Mouse (Mus musculus) limb, embryonic 12.5 days (tissue): ENCODE measurements around the gene Rxra. TPM values are rescaled to one million over a fixed set of nuclear protein-coding genes. Genes with fewer than 3 reads are reported as not detected.

Source experiments
- ATAC-seq: fragments of 200-750 bp; cut with Nextera tagmentation; 2 replicates; pipeline ENCODE4 v1.8.0; 2017; ENCODE audit warnings: low read depth, moderate TSS enrichment; ENCODE audit not compliant: insufficient number of reproducible peaks, insufficient read depth, low FRiP score, low TSS enrichment
- H3K27ac ChIP-seq: fragments of 300-500 bp; sonication (generic); 2 replicates; pipeline ENCODE4 v1.5.1; 2016; ENCODE audit warnings: mild to moderate bottlenecking, moderate library complexity
- H3K27me3 ChIP-seq: fragments of 300-500 bp; sonication (generic); 2 replicates; pipeline ENCODE4 v1.6.1; 2016; ENCODE audit warnings: mild to moderate bottlenecking, moderate library complexity
- H3K36me3 ChIP-seq: fragments of 300-500 bp; sonication (generic); 2 replicates; pipeline ENCODE4 v1.6.1; 2016; ENCODE audit warnings: mild to moderate bottlenecking, moderate library complexity
- H3K4me1 ChIP-seq: fragments of 300-500 bp; sonication (generic); replicated peaks from 2 replicates; pipeline ENCODE4 v1.6.1; 2016
- H3K4me2 ChIP-seq: fragments of 300-500 bp; sonication (generic); 2 replicates; pipeline ENCODE4 v1.6.1; 2016; ENCODE audit warnings: mild to moderate bottlenecking, moderate library complexity
- H3K4me3 ChIP-seq: fragments of 300-500 bp; sonication (generic); replicated peaks from 2 replicates; pipeline ENCODE4 v1.5.1; 2016; ENCODE audit warnings: mild to moderate bottlenecking
- H3K9ac ChIP-seq: fragments of 300-500 bp; sonication (generic); replicated peaks from 2 replicates; pipeline ENCODE4 v1.6.1; 2016; ENCODE audit warnings: mild to moderate bottlenecking, moderate library complexity
- H3K9me3 ChIP-seq: fragments of 300-500 bp; sonication (generic); 2 replicates; pipeline ENCODE4 v1.6.1; 2016; ENCODE audit warnings: mild to moderate bottlenecking, moderate library complexity
- WGBS: fragments of 180-500 bp; shearing (Covaris S2); methylation state at CpG from one replicate; pipeline ENCODE4 v1.1.7; 2016; 5-methylcytosine and 5-hydroxymethylcytosine counted together
- polyA plus RNA-seq: library from polyadenylated mRNA; unstranded; fragments of >200 nt; fragmentation: Nextera tagmentation; extraction: Ambion mirVana; gene quantifications from 2 replicates; pipeline ENCODE4 v1.2.1, GENCODE M21; 2016

The Rxra gene
- polyA plus RNA-seq, 1 experiment from 2014 or later, result 15.3 TPM

DNA sequence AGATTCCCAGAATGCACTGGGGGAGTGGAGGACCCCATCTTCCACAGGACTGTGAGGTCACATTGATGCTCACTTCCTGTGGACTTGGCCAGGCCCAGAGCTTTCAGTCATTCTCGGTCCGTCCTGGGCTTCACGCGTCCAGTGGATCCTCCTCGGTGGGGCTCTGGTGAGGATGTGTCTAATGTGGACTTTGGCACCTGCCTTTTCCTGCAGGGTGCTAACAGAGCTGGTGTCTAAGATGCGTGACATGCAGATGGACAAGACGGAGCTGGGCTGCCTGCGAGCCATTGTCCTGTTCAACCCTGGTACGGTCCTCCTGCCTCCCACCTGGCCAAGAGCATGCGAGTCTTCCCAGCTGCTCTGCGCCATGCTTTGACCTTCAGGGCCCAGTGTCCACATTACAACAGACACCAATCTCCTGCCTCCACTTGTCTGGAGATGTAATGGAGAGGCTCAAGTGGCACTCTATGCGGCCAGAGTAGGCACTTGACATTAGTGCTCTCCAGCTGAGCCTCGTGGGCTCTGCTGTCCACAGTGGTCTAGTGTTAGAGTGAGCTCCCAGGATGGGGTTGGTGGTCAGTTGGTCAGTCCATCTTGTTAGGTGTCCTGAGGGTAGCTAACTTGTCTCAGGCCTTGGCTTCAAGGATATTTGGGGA is 79.9 kb downstream of the Rxra start:
- H3K4me2 ChIP-seq, result no peak overlapping the region
- 96% methylated on average over 13 of the region's 13 CpGs for WGBS
- H3K27me3 ChIP-seq, result no peaks in the 10 kb centered on the region
- peaks cover 39% of the 10 kb centered on the region for H3K4me1 ChIP-seq
- no peak overlapping the region for H3K4me3 ChIP-seq
- H3K9ac ChIP-seq, result no peak overlapping the region
- H3K36me3 ChIP-seq, result peaks cover 90% of the 10 kb centered on the region
- H3K9me3 ChIP-seq, result no peaks in the 10 kb centered on the region
- no peak for ATAC-seq
- H3K27ac ChIP-seq, result peak overlapping the region; percentile 97; the same call in 1 of the 2 replicates

DNA sequence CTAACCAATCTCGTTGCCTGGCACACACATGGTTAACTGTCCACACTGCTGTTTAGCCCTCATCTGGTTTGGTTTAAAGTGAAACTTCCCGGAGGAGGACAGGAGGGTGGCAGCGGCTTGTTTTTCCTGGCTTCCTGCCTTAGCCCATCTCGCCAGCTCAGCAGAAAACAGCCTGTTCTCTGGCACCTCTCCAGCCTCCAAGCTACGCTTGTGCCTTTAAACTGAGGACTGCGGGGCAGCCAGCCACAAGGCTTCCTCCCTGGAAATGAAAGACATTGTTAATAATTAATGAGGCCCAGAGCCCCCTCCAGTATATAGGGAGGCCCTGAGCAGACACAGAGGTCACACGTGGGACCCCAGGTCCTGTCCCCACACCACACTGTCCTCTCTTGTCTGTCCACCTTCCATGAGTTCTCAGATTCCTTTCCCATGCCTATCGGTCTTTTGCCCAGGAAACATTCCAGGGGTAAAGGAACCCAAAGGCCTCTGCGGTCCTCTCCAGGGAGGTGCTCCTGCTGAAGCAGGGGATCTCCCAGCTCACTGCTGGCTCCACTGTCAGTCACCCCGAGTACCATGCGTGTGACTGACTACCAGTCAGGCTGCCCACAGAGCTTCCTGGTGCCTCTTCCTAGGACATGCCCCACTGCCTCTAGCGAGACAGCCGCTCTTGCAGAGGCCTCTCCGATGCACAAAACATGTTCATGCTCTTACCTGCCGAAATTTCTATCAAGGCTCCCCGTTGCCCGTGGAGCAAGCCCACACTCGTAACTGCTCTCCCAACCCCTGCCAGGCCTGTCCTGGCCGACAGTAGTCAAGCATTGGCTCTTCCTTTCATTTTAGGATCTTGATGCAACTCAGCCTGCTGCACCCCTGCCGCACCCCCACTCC is 82.4 kb downstream of the Rxra start:
- peak overlapping the region; percentile 34; the same call in 1 of the 2 replicates for H3K4me2 ChIP-seq
- H3K27ac ChIP-seq, result peak overlapping the region; percentile 97
- no peak overlapping the region for H3K4me3 ChIP-seq

DNA sequence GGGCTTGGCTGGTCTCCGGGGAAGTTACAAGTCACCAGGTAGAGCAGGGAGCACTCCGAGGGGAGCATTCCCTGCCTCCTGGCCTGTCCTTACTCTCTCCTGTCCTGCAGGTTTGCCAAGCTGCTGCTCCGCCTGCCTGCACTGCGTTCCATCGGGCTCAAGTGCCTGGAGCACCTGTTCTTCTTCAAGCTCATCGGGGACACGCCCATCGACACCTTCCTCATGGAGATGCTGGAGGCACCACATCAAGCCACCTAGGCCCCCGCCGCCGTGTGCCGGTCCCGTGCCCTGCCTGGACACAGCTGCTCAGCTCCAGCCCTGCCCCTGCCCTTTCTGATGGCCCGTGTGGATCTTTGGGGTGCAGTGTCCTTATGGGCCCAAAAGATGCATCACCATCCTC is 83.2 kb downstream of the Rxra start:
- peaks cover 73% of the 10 kb centered on the region for H3K36me3 ChIP-seq
- no peaks in the 10 kb centered on the region for H3K9me3 ChIP-seq
- no peaks in the 10 kb centered on the region for H3K27me3 ChIP-seq
- no peak overlapping the region for H3K9ac ChIP-seq
- no peak for ATAC-seq
- H3K27ac ChIP-seq, result peak overlapping the region; percentile 97
- 86% methylated on average over 14 of the region's 14 CpGs for WGBS
- no peak overlapping the region for H3K4me2 ChIP-seq
- H3K4me1 ChIP-seq, result peaks cover 62% of the 10 kb centered on the region
- no peak overlapping the region for H3K4me3 ChIP-seq

More for the DNA sequence above, 82.4 kb downstream of the Rxra start:
- peaks cover 80% of the 10 kb centered on the region for H3K36me3 ChIP-seq
- peak overlapping the region; percentile 8; the same call in 1 of the 2 replicates for H3K9ac ChIP-seq
- peak; percentile 52 for ATAC-seq
- no peaks in the 10 kb centered on the region for H3K9me3 ChIP-seq
- WGBS, result 31% methylated on average over 20 of the region's 20 CpGs
- peaks cover 54% of the 10 kb centered on the region for H3K4me1 ChIP-seq
- H3K27me3 ChIP-seq, result no peaks in the 10 kb centered on the region

DNA sequence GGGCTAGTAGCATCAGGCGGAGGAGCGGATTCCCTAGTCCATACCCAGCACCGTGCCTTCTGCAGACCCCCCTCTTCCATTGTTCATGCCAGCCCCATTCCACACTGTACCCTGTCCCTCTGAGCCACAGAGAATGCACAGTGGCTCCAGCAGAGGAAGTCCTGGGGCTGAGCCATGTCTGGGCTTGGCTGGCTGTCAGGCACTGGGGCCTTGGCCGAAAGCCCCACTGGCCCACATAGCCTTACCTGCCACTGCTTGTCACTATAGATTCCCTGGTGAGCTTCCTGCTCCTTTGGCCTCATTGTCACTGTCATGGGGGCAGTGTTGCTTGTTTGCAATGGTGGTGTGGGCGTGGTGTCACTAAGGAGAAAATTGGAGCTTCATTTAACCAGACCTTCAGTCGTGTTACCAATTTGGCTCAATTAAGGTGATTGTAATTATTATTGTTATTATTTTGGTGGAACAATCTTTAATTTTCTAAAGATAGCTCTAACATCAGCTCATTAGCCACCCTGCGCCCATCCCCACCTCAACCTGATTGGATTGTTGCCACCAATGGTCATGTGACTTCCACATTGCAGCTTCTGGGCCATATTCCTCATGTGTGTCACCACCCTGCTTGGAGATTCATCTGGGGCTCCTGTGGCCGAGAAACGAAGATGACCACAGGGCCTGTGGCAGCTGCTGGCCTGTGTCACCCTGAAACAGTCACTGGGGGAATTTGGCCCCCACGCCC is 85.2 kb downstream of the Rxra start:
- H3K4me2 ChIP-seq, result no peak overlapping the region
- no peaks in the 10 kb centered on the region for H3K9me3 ChIP-seq
- H3K27ac ChIP-seq, result no peak overlapping the region
- no peak overlapping the region for H3K9ac ChIP-seq
- H3K36me3 ChIP-seq, result peaks cover 53% of the 10 kb centered on the region
- no peaks in the 10 kb centered on the region for H3K27me3 ChIP-seq
- H3K4me1 ChIP-seq, result peaks cover 62% of the 10 kb centered on the region
- 93% methylated on average over 10 of the region's 10 CpGs for WGBS
- H3K4me3 ChIP-seq, result no peak overlapping the region
- ATAC-seq, result no peak

DNA sequence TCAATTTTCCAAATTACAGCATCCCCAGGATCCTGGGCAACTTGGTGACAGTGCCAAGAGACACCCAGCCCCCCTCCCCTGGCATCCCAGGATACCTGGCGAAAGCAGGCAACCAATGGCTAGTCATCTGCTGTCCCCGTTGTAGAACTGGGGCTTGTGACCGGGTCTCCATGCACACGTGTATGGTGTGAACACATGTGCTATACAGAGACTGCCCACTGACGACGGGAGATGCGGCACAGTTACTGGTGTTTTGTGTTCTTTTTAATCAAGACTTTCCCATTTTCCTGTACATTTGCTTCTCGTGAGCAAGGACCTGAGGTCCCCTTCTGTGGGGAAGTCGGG is 85.7 kb downstream of the Rxra start:
- Histone ChIP-seq H3K36me3 (peaks cover 47% of the 10 kb centered on the region), H3K27ac (0 out of 2 replicates have a peak overlapping the region, but pooled peaks have one; percentile 5), H3K9ac (no peak overlapping the region), H3K4me3 (no peak overlapping the region), H3K27me3 (no peaks in the 10 kb centered on the region), H3K4me2 (no peak overlapping the region), H3K9me3 (no peaks in the 10 kb centered on the region), H3K4me1 (peaks cover 57% of the 10 kb centered on the region)
- no peak for ATAC-seq
- 89% methylated on average over 9 of the region's 9 CpGs for WGBS

DNA sequence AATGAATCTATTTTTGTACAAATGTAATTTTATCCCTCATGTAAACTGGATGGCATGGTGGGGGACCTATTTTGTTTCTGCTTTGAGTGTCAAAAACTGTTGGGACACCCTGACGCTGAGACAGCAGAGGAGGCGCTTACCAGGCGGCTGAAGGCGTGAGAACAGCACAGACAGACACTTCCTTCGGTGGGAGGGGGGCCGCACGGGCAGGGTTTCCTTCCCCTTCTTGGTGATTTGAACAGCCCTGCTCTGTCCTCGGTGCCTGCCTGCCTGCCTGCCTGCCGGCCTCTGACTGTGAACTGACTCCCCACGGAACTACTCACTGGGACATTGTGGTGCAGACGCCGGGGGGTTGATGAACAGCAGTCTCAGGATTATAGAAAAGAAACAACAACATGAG is 86.3 kb downstream of the Rxra start:
- Histone ChIP-seq H3K27ac (peak overlapping the region; percentile 42; the same call in 1 of the 2 replicates), H3K9me3 (no peaks in the 10 kb centered on the region), H3K27me3 (no peaks in the 10 kb centered on the region), H3K4me2 (no peak overlapping the region), H3K9ac (no peak overlapping the region), H3K4me1 (peaks cover 51% of the 10 kb centered on the region), H3K4me3 (no peak overlapping the region), H3K36me3 (peaks cover 45% of the 10 kb centered on the region)
- no peak for ATAC-seq
- 60% methylated on average over 12 of the region's 12 CpGs for WGBS

DNA sequence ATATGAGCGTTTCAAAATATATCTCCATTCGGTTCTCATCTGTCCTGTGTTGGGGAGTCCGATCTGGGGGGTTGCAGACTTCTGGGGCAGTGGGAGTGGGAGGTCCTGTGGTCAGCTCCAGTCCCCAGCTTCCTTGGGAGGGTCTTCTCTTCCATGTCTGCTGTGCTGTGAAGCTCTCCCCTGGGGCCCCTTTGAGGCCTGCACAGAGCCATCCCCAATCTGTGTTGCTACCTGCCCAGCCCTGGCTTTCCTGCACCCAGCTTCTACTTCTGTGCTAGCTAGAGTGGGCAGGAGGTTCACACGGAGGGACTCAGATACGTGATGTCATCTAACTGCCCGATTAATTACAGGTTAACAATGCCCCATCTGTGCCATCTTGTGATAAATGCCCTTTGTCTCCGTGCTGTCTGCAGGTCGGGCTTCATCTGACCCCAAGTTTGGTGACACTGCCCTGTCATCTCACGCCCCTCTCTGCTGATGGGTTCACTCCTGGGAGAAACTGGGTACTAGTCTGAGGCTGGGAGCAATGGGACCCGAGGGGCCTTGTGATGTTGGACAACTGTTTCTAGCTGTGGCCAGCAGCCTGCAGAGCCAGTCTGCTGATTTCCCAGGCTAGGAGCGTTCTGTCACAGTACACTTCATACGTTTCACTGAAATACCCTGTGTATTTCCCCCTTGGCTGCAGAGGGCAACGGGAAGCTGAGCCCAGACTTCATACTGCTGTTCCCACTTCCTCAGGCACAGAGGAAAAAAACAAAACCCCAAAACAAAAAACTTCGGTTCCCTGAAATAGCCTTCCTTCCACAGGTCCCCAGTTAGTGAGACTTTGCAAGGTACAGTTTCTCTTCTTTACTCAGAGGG is 86.9 kb downstream of the Rxra start:
- Histone ChIP-seq H3K27me3 (no peaks in the 10 kb centered on the region), H3K9me3 (no peaks in the 10 kb centered on the region), H3K36me3 (peaks cover 40% of the 10 kb centered on the region), H3K4me1 (peaks cover 50% of the 10 kb centered on the region), H3K9ac (no peak overlapping the region), H3K4me2 (no peak overlapping the region), H3K4me3 (no peak overlapping the region), H3K27ac (peak overlapping the region; percentile 54)
- WGBS, result 73% methylated on average over 14 of the region's 14 CpGs
- ATAC-seq, result no peak

DNA sequence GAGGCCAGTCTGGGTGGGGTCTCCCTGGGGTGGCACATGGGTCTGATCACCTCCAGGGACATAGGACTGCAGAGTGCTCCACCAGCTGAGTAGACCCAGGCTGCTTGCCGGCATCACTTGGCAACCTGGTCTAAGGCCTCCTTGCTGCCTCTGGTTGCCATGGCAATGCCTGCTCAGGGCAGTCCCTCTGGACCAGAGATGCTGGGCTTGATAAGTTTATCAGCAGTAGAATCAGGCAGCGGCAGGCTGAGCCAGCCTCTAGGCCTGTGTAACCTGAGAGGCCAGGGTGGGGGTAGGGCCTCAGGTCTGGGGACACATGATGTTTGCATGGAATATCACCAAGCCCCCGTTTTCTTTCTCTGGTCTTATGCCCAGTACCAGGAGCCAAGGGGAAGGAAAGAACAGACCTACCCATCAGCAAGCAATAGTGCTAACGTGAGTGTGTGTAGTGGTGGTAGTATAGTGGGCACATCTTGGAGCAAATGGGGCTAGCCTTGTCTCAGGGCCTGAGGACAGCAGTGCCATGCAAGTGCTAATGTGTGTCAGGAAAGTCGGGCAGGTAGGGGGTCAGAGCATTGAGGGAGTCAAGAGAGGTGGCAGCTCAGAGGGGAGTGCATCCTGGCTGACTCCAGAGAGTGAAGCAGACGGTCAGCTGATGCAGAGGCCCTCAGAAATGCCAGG is 88.2 kb downstream of the Rxra start:
- H3K9ac ChIP-seq, result peak overlapping the region; percentile 9
- H3K4me2 ChIP-seq, result 0 out of 2 replicates have a peak overlapping the region, but pooled peaks have one; percentile 15
- peak overlapping the region; percentile 54 for H3K27ac ChIP-seq

DNA sequence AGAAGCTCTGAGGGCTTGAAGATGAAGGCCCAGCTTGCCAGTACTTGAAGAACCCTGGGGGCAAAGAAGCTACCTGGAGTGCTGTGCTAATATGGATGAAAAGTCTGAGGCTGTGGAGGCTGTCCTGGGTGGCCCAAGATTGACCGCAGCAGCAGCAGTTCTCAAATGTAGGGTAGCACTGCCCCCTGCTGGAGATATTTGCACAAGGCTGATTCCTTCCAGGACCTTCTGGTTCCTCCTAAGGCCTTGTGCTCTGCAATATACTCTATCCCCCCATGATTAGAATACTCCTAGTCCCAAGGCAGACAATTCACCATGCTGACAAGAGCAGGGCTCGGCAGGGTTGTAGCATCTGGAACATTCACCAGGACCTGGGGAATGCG is 88.7 kb downstream of the Rxra start:
- H3K4me1 ChIP-seq, result peaks cover 42% of the 10 kb centered on the region
- WGBS, result 30% methylated on average over 3 of the region's 3 CpGs
- H3K9me3 ChIP-seq, result no peaks in the 10 kb centered on the region
- peak; percentile 48; the same call in 1 of the 2 replicates for ATAC-seq
- no peak overlapping the region for H3K4me2 ChIP-seq
- no peak overlapping the region for H3K4me3 ChIP-seq
- H3K27me3 ChIP-seq, result no peaks in the 10 kb centered on the region
- peak overlapping the region; percentile 54 for H3K27ac ChIP-seq
- no peak overlapping the region for H3K9ac ChIP-seq
- peaks cover 27% of the 10 kb centered on the region for H3K36me3 ChIP-seq

More for the DNA sequence above, 88.2 kb downstream of the Rxra start:
- 9% methylated on average over 6 of the region's 6 CpGs for WGBS
- no peak overlapping the region for H3K4me3 ChIP-seq
- H3K27me3 ChIP-seq, result no peaks in the 10 kb centered on the region
- ATAC-seq, result peak; percentile 53
- peaks cover 33% of the 10 kb centered on the region for H3K36me3 ChIP-seq
- peaks cover 42% of the 10 kb centered on the region for H3K4me1 ChIP-seq
- H3K9me3 ChIP-seq, result no peaks in the 10 kb centered on the region

DNA sequence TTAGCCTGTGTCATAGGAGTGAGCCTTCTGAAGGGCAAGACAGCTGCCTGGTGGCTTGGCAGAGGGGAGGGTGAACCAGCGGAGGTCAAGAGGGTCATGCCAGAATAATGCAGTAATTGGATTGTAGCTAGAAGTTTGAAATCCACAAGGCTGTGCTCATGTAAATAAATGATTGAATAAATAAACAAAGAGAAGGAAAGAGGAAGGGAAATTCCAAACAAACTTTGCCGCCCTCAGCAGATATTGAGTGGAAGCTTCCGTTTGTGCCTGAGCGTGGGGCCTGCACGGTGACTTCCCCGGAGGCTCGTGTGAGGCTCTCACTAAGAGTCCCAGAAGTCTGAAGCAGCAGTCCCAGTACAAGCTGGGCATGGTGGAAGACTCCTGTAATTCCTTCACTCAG is 91.5 kb downstream of the Rxra start:
- H3K9ac ChIP-seq, result no peak overlapping the region
- WGBS, result 60% methylated on average over 7 of the region's 7 CpGs
- H3K27me3 ChIP-seq, result no peaks in the 10 kb centered on the region
- no peaks in the 10 kb centered on the region for H3K9me3 ChIP-seq
- H3K4me1 ChIP-seq, result peaks cover 57% of the 10 kb centered on the region
- H3K36me3 ChIP-seq, result no peaks in the 10 kb centered on the region
- H3K27ac ChIP-seq, result no peak overlapping the region
- H3K4me3 ChIP-seq, result no peak overlapping the region
- H3K4me2 ChIP-seq, result no peak overlapping the region
- ATAC-seq, result no peak
